Mouse (Mus musculus): ENCODE measurements around the gene Naa11.

DNA sequence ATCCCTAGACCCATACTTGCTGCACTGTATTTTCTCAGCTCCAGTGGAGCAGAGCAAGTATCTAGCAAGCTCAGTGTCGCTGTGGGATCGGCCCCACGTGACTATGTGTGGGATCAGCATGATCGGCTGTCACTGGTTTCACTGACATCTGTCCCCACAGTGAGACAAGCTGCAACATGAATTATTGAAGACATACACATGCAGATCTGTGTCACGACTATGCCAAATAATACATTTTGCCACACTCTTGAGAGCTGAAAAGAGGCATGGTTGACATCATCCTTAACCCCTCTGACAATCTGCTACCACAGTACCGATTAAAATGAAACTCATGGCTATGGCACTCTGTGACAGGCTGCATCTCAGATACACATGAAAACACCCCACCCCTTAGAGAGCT, 23.7 kb upstream of the Naa11 start:
- TF ChIP-seq CTCF (IDR thresholded peaks at IDR 0.05; ENCODE audit: low read depth), result no peak
- no peak for TF ChIP-seq EP300 (IDR thresholded peaks at IDR 0.05; ENCODE audit: low read depth)
